Mouse (Mus musculus) kidney, postnatal 10 days (tissue): ENCODE results near the gene Zfp994.
"Not testable (repeated sequence)": the region's sequence is repeated elsewhere in the genome, so short reads cannot be mapped to it uniquely, and the experiment has no call there.

Experiments
- DNase-seq: peaks from one replicate; pipeline ENCODE4 v3.0.0; 2021; ENCODE audit warnings: mixed read lengths

Zfp994 gene

DNA sequence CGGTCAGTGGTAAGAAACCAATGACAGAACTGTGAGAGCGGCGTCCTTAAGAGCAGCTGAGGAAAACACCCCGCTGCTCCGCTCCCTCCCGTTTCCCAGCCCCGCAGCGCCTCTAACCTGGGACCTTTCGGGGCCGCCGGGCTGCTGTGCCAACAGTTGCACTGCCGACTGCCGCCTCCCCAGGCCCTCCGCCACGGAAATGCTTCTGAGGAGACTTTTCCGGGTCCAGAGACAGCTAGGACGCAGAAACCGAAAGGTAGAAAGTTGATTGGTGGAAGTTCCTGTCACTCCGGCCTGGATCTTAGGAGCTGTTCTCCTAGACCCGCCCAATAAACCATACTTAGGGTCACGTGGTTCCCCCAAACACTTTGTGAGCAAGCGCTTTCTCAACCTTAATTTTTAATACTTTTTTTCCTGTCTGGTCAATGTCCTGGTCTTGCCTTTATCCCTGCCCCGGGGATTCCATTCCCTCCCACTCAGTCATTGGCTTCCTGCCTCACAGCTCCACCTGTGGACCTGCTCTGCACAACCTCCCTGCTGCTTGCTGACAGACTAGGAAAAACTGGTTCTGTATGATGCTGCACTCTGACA lies at the start of gene Zfp994:
Gene Zfp994 (minus strand): TSS at position 195 of the 591 bp plus-strand sequence.
- peak; percentile 96 for DNase-seq

DNA sequence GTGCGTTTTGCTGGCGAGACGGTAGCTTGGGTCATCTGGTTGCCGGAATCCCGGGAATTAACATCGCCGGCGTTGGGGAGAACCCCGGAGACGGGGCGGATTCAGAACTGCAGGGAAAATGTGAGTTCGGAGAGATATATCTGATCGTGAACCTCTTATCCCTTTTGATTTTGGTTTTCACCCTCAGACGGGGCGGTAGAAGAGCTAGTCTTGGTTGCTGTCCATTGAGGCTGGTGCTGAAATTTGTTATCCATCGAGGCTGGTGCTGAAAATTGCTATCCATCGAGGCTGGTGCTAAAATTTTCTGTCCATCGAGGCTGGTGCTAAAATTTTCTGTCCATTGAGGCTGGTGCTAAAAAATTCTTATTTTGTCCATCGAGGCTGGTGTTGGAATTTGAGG lies 5.3 kb upstream of the Zfp994 start:
- peak; percentile 30 for DNase-seq

DNA sequence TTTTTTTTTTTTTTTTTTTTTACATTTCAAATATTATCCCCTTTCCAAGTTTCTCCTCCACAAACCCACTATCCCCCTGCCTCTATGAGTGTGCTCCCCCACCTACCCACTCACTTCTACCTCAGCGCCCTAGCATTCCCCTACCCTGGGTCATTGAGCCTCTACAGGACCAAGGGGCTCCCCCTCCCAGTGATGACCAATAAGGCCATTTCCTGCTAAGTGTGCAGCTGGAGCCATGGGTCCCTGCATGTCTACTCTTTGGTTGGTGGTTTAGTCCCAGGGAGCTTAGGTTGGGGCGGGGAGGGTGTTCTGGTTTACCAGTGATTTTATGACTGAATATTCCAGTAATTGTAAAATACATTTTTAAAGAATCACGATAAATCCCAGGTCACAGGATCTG lies 401 bp downstream of the Zfp994 start:
- peak; percentile 11 for DNase-seq

DNA sequence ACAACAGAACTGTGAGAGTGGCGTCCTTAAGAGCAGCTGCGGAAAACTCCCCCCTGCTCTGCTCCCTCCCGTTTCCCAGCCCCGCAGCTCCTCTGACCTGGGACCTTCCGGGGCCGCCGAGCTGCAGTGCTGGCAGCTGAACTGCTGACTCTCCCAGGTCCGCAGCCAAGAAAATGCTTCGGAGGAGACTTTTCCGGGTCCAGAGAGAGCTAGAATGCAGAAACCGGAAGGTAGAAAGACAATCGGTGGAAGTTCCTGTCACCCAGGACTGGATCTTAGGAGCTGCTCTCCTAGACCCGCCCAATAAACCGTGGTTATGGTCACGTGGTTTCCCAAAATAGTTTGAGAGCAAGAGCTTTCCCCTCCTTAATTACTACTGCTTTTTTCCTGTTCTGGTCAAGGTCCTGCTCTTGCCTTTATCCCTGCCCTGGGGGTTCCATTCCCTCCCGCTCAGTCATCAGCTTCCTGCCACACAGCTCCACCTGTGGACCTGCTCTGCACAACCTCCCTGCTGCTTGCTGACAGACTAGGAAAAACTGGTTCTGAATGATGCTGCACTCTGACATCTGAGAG lies 59.6 kb downstream of the Zfp994 start, which contains the start of gene Zfp947:
Gene Zfp947 (minus strand): TSS at position 469 of the 573 bp plus-strand sequence.
- peak; percentile 76 for DNase-seq

DNA sequence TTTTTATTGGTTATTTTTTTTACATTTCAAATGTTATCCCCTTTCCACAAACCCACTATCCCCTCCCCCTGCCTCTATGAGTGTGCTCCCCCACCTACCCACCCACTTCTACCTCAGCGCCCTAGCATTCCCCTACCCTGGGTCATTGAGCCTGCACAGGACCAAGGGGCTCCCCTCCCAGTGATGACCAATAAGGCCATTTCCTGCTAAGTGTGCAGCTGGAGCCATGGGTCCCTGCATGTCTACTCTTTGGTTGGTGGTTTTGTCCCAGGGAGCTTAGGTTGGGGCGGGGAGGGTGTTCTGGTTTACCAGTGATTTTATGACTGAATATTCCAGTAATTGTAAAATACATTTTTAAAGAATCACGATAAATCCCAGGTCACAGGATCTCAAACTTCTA lies 60.1 kb downstream of the Zfp994 start:
- DNase-seq, result peak; percentile 5

DNA sequence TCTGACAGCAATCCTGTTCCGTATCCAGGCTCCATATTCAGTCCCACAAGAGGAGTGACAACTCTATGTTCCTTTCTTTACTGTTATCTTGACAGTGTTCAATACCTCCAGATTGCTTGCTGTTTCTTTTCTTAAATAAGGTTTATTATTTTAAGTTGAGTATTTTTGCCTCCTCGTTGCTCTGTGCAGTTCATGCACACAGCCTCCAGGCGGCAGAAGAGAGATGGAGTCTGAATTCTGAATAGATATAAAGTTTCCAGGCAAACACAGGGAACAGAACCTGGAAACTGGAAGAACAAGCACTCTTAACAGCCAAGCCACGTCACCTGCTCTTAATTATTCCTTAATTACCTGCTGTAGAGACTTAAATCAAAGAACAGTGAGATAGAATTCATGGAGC lies 71.5 kb downstream of the Zfp994 start:
- not testable (repeated sequence) for DNase-seq
